Mouse (Mus musculus): Measurements from ENCODE around the gene Edil3.

GRCm38 (mm10) chr13:89041495-89041894 is 220.2 kb downstream of the Edil3 start:
- TF ChIP-seq CTCF (IDR thresholded peaks at IDR 0.05; ENCODE audit: control insufficient read depth, insufficient read depth, low read length) (no peak), POLR2A (IDR thresholded peaks at IDR 0.05; ENCODE audit: borderline replicate concordance, control insufficient read depth, low read depth, low read length) (no peak)
